Mouse (Mus musculus): Measurements from ENCODE around the gene Dmrtc1c1. TPM values are rescaled to one million over a fixed set of nuclear protein-coding genes. Genes with fewer than 3 reads are reported as not detected.
"Not testable (repeated sequence)": the region's sequence is repeated elsewhere in the genome, so short reads cannot be mapped to it uniquely, and the experiment has no call there.

Dmrtc1c1 gene
- not detected in 2 replicates for polyA plus RNA-seq (2014; fragmentation: Nextera tagmentation; extraction: Ambion mirVana)

DNA sequence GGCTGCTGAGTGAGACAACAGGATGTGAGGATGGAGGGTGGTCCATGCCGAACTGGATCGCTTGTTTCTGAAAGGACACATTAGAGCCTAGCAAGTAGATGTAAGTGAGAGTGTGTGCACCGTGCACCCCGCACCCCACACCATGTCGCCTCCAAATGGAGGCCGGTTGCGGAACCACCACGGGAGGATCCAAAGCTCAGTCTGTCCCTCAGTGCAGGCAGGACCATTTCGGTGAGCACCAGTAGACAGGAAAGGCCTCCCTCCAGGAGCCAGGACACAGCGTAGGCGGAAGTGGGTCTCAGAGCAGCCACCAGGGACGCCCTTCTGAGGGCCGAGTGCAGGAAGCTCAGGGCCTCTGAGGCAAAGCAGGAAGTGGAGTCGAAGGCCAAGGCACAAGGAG lies at the start of gene Dmrtc1c1:
Gene Dmrtc1c1 (plus strand): TSS at position 301 of the 400 bp plus-strand sequence.
- H3K4me1 ChIP-seq (replicated peaks; ENCODE audit: control insufficient read depth, insufficient read depth, low read length); H3K9ac ChIP-seq (ENCODE audit: low read depth, low read length); H3K4me3 ChIP-seq (ENCODE audit: low read depth, low read length); H3K36me3 ChIP-seq (ENCODE audit: control insufficient read depth, insufficient read depth, low read length); H3K9me3 ChIP-seq (ENCODE audit: control insufficient read depth, low read length); ATAC-seq (ENCODE audit: low FRiP score); H3K27me3 ChIP-seq (ENCODE audit: control insufficient read depth, insufficient read depth, low read length); H3K4me2 ChIP-seq (replicated peaks; ENCODE audit: low read depth, low read length); DNase-seq (ENCODE audit: low spot score); H3K27ac ChIP-seq (ENCODE audit: low read depth, low read length): not testable (repeated sequence)
- WGBS: no CpG with 5 or more reads among the region's 14 CpGs

DNA sequence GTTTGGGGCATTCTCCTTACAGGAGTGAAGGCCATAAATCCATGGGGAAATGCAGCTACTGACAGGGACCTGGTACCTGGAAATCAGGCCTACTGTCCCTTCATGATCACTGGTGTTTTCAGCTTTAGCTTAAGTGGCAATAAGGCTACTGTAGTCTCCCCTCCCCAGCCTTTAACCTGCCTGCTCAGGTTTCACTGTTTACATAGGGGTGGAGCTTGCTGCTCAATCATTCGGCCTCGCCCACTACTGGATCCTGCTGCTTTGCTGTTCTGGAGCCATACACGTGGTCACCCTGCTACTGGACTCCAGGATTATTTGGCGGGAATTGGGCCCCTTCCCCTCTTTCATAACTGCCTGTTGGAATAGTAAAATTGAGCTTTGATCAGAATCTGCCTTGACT lies 36.9 kb upstream of the Dmrtc1c1 start:
- Histone ChIP-seq H3K27me3 (ENCODE audit: control insufficient read depth, insufficient read depth, low read length) (no peaks in the 10 kb centered on the region), H3K9ac (ENCODE audit: low read depth, low read length) (no peak overlapping the region), H3K4me1 (replicated peaks; ENCODE audit: control insufficient read depth, insufficient read depth, low read length) (no peaks in the 10 kb centered on the region), H3K4me2 (replicated peaks; ENCODE audit: low read depth, low read length) (no peak overlapping the region), H3K27ac (ENCODE audit: low read depth, low read length) (no peak overlapping the region), H3K36me3 (ENCODE audit: control insufficient read depth, insufficient read depth, low read length) (no peaks in the 10 kb centered on the region), H3K9me3 (ENCODE audit: control insufficient read depth, low read length) (no peaks in the 10 kb centered on the region), H3K4me3 (ENCODE audit: low read depth, low read length) (no peak overlapping the region)
- no peak for DNase-seq (ENCODE audit: low spot score)
- 60% methylated on average over 4 of the region's 4 CpGs for WGBS
- ATAC-seq (ENCODE audit: low FRiP score): no peak

DNA sequence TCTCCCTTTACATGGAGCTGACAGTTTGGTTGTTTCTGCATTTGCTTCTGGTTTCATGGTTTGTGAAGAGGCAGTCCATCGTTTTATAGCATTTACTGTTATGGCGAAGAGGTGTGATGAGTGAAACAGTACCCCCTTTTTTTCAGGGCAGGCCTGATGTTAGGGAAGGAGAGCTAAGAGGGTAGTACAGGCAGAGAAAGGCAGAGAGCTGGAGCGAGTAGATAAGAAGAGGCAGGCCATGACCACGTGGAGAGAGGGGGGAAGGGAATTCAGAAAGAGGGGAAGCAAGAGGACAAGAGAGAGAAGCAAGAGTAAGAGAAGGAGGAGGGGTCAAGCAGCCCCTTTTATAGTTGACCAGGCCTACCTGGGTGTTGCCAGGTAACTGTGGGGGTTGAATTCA lies 9.5 kb downstream of the Dmrtc1c1 start:
- 66% methylated on average over 4 of the region's 4 CpGs for WGBS
- H3K27me3 ChIP-seq (ENCODE audit: control insufficient read depth, insufficient read depth, low read length): no peaks in the 10 kb centered on the region; the same call in 1 of the 2 replicates
- no peak overlapping the region for H3K4me3 ChIP-seq (ENCODE audit: low read depth, low read length)
- H3K4me1 ChIP-seq (replicated peaks; ENCODE audit: control insufficient read depth, insufficient read depth, low read length): no peaks in the 10 kb centered on the region
- ATAC-seq (ENCODE audit: low FRiP score): no peak
- no peaks in the 10 kb centered on the region for H3K9me3 ChIP-seq (ENCODE audit: control insufficient read depth, low read length)
- no peak for DNase-seq (ENCODE audit: low spot score)
- no peaks in the 10 kb centered on the region for H3K36me3 ChIP-seq (ENCODE audit: control insufficient read depth, insufficient read depth, low read length)
- no peak overlapping the region for H3K27ac ChIP-seq (ENCODE audit: low read depth, low read length)
- H3K9ac ChIP-seq (ENCODE audit: low read depth, low read length): no peak overlapping the region
- H3K4me2 ChIP-seq (replicated peaks; ENCODE audit: low read depth, low read length): no peak overlapping the region

DNA sequence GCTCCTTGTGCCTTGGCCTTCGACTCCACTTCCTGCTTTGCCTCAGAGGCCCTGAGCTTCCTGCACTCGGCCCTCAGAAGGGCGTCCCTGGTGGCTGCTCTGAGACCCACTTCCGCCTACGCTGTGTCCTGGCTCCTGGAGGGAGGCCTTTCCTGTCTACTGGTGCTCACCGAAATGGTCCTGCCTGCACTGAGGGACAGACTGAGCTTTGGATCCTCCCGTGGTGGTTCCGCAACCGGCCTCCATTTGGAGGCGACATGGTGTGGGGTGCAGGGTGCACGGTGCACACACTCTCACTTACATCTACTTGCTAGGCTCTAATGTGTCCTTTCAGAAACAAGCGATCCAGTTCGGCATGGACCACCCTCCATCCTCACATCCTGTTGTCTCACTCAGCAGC lies 51.8 kb downstream of the Dmrtc1c1 start, which contains the start of gene Dmrtc1c2:
Gene Dmrtc1c2 (minus strand): TSS at position 101 of the 400 bp plus-strand sequence.
- H3K9me3 ChIP-seq (ENCODE audit: control insufficient read depth, low read length); H3K27ac ChIP-seq (ENCODE audit: low read depth, low read length); H3K4me1 ChIP-seq (replicated peaks; ENCODE audit: control insufficient read depth, insufficient read depth, low read length); H3K36me3 ChIP-seq (ENCODE audit: control insufficient read depth, insufficient read depth, low read length); H3K4me3 ChIP-seq (ENCODE audit: low read depth, low read length); DNase-seq (ENCODE audit: low spot score); H3K9ac ChIP-seq (ENCODE audit: low read depth, low read length); ATAC-seq (ENCODE audit: low FRiP score); H3K4me2 ChIP-seq (replicated peaks; ENCODE audit: low read depth, low read length); H3K27me3 ChIP-seq (ENCODE audit: control insufficient read depth, insufficient read depth, low read length): not testable (repeated sequence)
- 100% methylated on average over 2 of the region's 13 CpGs for WGBS

Other genes with a start within 250 kb of the Dmrtc1c1 start
- gene Phka1, start 158.7 kb upstream of the Dmrtc1c1 start, polyA plus RNA-seq (2014; fragmentation: Nextera tagmentation; extraction: Ambion mirVana): 5.3 and 5.9 TPM in 2 replicates
- not detected in 2 replicates for gene Gm3880, start 116.0 kb upstream of the Dmrtc1c1 start, polyA plus RNA-seq (2014; fragmentation: Nextera tagmentation; extraction: Ambion mirVana)
- not detected in 2 replicates for gene Gm9112, start 95.3 kb upstream of the Dmrtc1c1 start, polyA plus RNA-seq (2014; fragmentation: Nextera tagmentation; extraction: Ambion mirVana)
- not detected in 2 replicates for gene Dmrtc1b, start 95.1 kb upstream of the Dmrtc1c1 start, polyA plus RNA-seq (2014; fragmentation: Nextera tagmentation; extraction: Ambion mirVana)
- gene Dmrtc1c2, start 51.7 kb downstream of the Dmrtc1c1 start, polyA plus RNA-seq (2014; fragmentation: Nextera tagmentation; extraction: Ambion mirVana): not detected in 2 replicates
- gene 1700031F05Rik, start 65.0 kb downstream of the Dmrtc1c1 start, polyA plus RNA-seq (2014; fragmentation: Nextera tagmentation; extraction: Ambion mirVana): not detected in 2 replicates
- gene Dmrtc1a, start 105.7 kb downstream of the Dmrtc1c1 start, polyA plus RNA-seq (2014; fragmentation: Nextera tagmentation; extraction: Ambion mirVana): 0.60 and 0.83 TPM in 2 replicates
- not detected in 2 replicates for gene 1700011M02Rik, start 105.9 kb downstream of the Dmrtc1c1 start, polyA plus RNA-seq (2014; fragmentation: Nextera tagmentation; extraction: Ambion mirVana)
- gene 1700018G05Rik, start 125.4 kb downstream of the Dmrtc1c1 start, polyA plus RNA-seq (2014; fragmentation: Nextera tagmentation; extraction: Ambion mirVana): not detected in 2 replicates